Mouse (Mus musculus): ENCODE results near the gene Adamts6.

Adamts6 gene

GRCm38 (mm10) chr13:104517638-104518311, 230.1 kb downstream of the Adamts6 start:
- DNase-seq (ENCODE audit: low spot score): no peak

- DNase-seq (ENCODE audit: low spot score): peak; percentile 72
Measured at GRCm38 (mm10) chr13:104518312-104519005, 230.8 kb downstream of the Adamts6 start.

GRCm38 (mm10) chr13:104519006-104519695, 231.5 kb downstream of the Adamts6 start:
- no peak for DNase-seq (ENCODE audit: low spot score)

GRCm38 (mm10) chr13:104519981-104520380, 232.3 kb downstream of the Adamts6 start:
- no peak for DNase-seq (ENCODE audit: low spot score)

- DNase-seq (ENCODE audit: low spot score): no peak
Measured at GRCm38 (mm10) chr13:104520461-104520860, 232.8 kb downstream of the Adamts6 start.

GRCm38 (mm10) chr13:104521532-104521931, 233.9 kb downstream of the Adamts6 start:
- DNase-seq (ENCODE audit: low spot score): no peak

- DNase-seq (ENCODE audit: low spot score): no peak
Measured at GRCm38 (mm10) chr13:104525656-104526055, 238.0 kb downstream of the Adamts6 start.

GRCm38 (mm10) chr13:104529238-104529637, 241.6 kb downstream of the Adamts6 start:
- DNase-seq (ENCODE audit: low spot score): no peak

- DNase-seq (ENCODE audit: low spot score): no peak
Measured at GRCm38 (mm10) chr13:104531841-104532240, 244.2 kb downstream of the Adamts6 start.

GRCm38 (mm10) chr13:104532723-104533122, 245.1 kb downstream of the Adamts6 start:
- no peak for DNase-seq (ENCODE audit: low spot score)

GRCm38 (mm10) chr13:104533806-104534495, 246.3 kb downstream of the Adamts6 start:
- no peak for DNase-seq (ENCODE audit: low spot score)

- no peak for DNase-seq (ENCODE audit: low spot score)
Measured at GRCm38 (mm10) chr13:104540861-104541398, 253.3 kb downstream of the Adamts6 start.

- DNase-seq (ENCODE audit: low spot score): no peak
Measured at GRCm38 (mm10) chr13:104542123-104542758, 254.6 kb downstream of the Adamts6 start.

- no peak for DNase-seq (ENCODE audit: low spot score)
Measured at GRCm38 (mm10) chr13:104542759-104543141, 255.1 kb downstream of the Adamts6 start.
